Mouse (Mus musculus): ENCODE data around the gene Dcst2.
A peak's percentile ranks its signal among the peaks of the same experiment; 100 is the strongest.

Dcst2 gene

DNA sequence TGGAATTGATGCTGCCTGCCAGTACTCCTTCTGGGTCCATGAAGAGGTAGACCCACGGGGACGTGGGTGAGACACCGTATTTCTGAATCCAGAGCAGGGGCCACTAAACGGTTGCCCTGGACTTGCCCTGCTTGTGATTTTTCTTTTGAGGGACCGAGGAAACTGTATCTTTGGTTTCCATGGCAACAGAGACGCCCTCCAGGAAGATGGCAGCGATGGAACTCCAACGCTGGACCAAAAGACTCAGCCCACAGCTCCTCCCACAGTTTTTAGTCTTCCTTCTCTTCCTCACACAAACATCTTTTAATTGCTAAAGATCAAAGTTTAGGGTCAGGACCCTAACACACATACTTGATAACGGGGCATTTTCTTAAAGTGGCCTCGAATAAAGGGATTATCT, 29.8 kb upstream of the Dcst2 start:
- no peak for DNase-seq (ENCODE audit: low spot score)

GRCm38 (mm10) chr3:89332476-89332875, 29.3 kb upstream of the Dcst2 start:
- no peak for DNase-seq (ENCODE audit: low spot score)

DNA sequence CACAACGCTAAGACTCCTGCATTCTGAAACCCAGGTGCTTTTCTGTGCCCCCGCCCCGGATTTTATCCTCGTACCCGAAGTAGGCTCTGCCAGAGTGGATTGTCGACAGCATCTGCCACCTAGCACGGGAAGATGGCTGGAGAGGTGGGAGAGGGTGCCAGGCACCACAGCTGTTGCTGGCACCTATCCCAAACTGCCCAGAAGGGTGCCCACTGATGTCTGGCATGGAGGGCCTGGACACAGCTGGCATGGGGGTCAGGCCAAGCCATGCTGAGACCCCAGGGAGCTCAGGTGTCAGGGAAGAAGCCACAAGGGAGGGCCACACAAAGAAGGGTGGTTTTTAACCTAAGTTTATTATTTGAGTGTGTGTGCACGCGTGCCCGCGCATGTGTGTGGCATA, 28.7 kb upstream of the Dcst2 start:
- DNase-seq (ENCODE audit: low spot score): no peak

- no peak for DNase-seq (ENCODE audit: low spot score)
Observed at GRCm38 (mm10) chr3:89336529-89336928, 25.2 kb upstream of the Dcst2 start.

DNA sequence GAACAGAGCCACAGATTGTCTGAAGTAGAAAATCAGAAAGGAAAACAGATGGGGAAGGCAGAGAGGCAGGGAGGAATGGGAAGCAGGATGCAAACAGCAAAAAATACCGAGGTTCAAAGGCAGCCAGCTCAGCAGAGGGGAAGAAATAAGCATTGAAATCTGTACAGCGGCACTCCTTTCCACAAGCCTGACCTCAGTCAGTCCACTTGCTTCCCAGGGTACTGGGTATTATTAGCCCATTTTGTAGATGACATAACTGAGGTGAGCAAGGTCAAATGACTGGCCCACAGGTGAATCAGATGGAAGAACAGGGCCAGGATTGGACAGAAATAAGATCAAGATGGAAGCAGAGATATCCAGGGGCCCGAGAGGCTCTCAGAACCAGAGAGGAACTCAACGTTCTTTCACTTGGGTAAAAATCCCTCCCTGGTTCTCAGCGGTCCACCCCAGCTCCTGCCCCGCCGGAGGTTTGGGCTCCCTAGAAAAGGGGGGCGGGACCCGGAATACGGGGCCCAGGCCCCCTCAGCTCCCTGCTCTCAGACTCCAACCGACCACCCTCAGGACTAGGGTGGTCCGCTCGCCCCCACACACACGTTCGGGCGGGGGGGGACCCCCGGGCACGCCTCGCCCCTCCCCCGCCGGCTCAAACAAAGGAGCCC, 24.6 kb upstream of the Dcst2 start:
- no peak for DNase-seq (ENCODE audit: low spot score)

- DNase-seq (ENCODE audit: low spot score): no peak
Observed at GRCm38 (mm10) chr3:89337721-89338578, 23.8 kb upstream of the Dcst2 start, which contains the start of gene Efna4. Gene Efna4 (minus strand): TSS chr3:89338028.

DNA sequence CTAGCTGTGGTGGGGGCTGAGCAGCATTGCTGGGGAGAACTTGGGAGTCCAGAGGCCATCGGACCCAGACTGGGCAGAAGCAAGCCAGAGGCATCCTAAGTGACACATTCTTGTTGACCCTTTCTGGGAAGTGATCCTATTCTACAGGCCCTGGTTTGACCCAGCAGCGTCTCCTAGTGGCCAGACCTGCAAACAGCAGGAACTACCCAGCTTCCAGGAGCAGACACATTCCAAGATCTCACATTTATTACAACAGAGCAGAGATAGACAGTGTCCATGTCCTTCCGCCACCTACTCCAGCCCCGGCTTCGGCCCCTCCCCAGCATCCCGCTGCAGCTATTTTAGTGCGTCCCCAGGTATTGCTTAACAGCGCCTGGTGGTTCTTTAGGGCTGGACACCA, 22.4 kb upstream of the Dcst2 start:
- peak; percentile 79 for DNase-seq (ENCODE audit: low spot score)

GRCm38 (mm10) chr3:89340465-89340864, 21.3 kb upstream of the Dcst2 start:
- peak; percentile 83 for DNase-seq (ENCODE audit: low spot score)

GRCm38 (mm10) chr3:89341794-89342193, 20.0 kb upstream of the Dcst2 start:
- no peak for DNase-seq (ENCODE audit: low spot score)

DNA sequence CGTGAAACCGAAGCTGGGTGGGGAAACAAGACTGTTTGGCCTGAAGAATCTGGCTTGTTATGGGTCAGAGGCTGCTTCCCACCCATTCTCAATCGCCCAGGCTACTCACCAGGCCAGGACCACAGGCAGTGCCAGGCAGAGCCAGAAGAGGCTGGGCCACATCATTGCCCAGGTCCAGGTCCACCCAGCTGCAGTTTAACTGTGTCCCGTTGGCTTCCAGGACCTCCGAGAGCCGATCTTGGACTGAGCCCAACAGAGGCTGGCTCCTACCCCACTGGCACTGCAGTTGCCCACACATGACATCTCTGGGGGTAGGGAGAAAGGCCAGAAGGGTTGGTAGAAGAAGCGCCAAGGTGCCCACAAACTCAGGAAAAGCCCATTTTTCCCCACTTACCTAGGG, 18.5 kb upstream of the Dcst2 start:
- DNase-seq (ENCODE audit: low spot score): no peak

GRCm38 (mm10) chr3:89346815-89347540, 14.8 kb upstream of the Dcst2 start:
- DNase-seq (ENCODE audit: low spot score): no peak

DNA sequence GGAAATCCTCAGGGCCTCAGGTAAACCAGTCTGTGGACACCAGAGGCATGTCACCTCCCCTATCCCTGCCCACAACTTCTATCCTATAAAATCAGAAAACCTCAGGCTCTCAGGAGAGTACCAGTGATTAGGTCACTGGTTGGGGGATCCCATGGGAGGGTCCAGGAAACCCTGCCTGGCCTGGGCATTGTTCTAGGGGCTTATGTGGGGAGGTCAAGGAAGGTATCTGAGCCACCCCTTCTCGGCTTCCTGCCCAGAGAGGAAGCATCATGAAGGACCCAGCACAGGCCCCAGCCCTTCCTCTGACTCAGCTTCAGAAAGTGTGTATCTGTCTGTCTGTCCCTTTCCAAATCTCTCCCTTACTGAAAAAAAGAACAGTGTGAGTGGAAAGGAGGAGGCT, 13.9 kb upstream of the Dcst2 start:
- DNase-seq (ENCODE audit: low spot score): no peak

- DNase-seq (ENCODE audit: low spot score): no peak
Observed at GRCm38 (mm10) chr3:89348911-89349868, 12.6 kb upstream of the Dcst2 start.

GRCm38 (mm10) chr3:89349869-89350501, 11.8 kb upstream of the Dcst2 start, which contains the start of gene Adam15:
Gene Adam15 (minus strand): TSS chr3:89349996.
- peak; percentile 92 for DNase-seq (ENCODE audit: low spot score)

- no peak for DNase-seq (ENCODE audit: low spot score)
Observed at GRCm38 (mm10) chr3:89351271-89351670, 10.5 kb upstream of the Dcst2 start.

GRCm38 (mm10) chr3:89354816-89355511, 6.8 kb upstream of the Dcst2 start:
- peak; percentile 92 for DNase-seq (ENCODE audit: low spot score)

DNA sequence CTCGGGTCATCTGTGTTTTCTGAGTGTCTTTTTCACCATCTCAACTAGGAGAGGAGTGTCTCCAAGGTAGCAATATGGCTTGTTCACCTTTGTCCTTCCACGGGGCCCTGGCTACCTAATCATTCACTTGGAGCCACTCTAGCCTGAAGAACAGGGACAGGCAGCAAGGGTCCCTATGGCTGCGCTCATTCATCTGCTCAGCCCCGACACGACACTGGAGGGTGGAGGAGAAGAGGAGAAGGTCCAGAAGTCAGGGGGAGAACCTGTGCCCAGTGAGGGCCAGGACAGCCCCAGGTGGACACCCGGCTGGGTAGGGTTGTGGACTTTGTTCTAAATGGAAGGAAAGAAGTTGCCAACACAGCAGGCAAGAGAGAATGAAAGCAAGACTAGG, 6.3 kb upstream of the Dcst2 start:
- DNase-seq (ENCODE audit: low spot score): no peak

GRCm38 (mm10) chr3:89356029-89356428, 5.7 kb upstream of the Dcst2 start:
- no peak for DNase-seq (ENCODE audit: low spot score)

GRCm38 (mm10) chr3:89359630-89360029, 2.1 kb upstream of the Dcst2 start:
- DNase-seq (ENCODE audit: low spot score): no peak

- DNase-seq (ENCODE audit: low spot score): no peak
Observed at GRCm38 (mm10) chr3:89360237-89360636, 1.5 kb upstream of the Dcst2 start.

Data from layer of hippocampus, adult 11-12 months (tissue).